Mouse (Mus musculus) stomach, postnatal 0 days (tissue): ENCODE measurements around the gene Foxp1.

Source experiments
- CTCF ChIP-seq: IDR thresholded peaks from 2 replicates; pipeline ENCODE4 v1.5.1; 2016; ENCODE audit warnings: antibody characterized with exemption, low read depth, mild to moderate bottlenecking, moderate library complexity
- EP300 ChIP-seq: optimal IDR thresholded peaks from 2 replicates; pipeline ENCODE3; 2016; ENCODE audit warnings: antibody characterized with exemption

DNA sequence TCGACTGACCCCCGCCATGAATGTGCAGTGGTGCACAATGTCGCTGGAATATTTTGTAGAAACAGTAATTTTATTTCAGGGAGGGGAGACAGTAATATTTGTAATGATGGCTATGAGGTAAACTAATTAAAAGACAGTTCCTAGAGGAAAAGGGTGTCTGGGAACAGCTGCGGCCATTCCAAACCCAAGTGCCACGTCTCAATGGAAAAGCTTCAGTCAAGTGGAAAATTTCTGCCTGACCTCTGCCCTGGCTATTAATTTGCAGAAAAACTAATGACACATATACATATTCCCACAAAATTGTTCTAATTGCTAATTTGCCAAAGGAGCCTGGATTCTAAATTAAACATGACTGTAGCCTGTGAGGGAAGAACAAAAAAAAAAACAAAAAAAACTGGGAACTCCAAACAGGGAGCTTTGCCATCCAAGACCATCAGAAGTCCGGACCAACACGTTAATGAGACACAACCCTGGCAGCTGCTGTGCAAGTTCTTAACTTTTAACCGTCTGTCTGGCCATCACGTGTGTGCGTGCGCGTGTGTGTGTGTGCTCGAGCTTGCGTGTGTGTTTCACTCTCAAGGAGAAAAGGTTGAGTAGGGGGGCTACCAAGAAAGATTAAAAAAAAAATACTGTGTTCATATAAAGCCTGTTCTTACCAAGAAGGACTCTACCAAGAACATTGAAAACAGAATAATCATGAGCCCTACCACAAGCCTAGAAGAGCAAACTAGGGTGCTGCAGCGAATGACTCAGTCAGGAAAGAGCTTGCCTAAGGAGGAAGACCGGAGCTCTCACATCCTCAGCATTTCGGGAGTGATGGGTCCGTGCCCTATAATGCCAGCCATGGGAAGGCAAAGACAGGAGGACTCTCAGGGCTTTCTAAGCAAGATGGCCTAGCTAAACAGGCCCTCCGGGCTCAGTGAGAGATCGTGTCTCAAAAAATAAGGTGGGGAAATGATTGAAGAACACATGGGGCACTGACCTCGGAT, 574.1 kb downstream of the Foxp1 start:
- no peak for TF ChIP-seq CTCF
- no peak for TF ChIP-seq EP300
